ENCODE assay signal across 19 mouse cellular contexts in the genomic region with DNA sequence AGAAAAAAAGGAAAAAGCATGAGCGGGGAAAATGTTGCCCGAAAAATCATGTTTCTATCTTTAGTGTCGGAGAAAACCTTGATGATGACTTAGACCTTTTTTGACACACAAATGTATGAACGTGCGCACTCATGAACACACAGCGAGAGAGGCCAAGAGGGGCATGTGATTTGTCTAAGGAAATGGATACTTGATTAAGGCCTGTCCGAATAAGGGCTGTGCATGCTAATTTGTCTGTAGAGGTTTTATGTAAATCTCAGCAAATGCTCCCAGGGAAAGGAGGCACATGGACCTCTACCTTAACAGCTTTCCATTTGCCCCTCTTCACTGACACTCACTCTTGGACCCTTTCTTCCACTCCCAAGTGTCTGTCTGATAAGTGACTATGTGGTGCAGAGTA.
DNase-seq lines count a peak whose midpoint lies in the region; ATAC-seq lines count a peak whose summit lies in the region.
"Had no signal": no experiment of that assay in that cellular context is flagged by ENCODE, and none has a peak within 500 bp of the region (broad histone marks: within the 10 kb centered on the region; RNA-seq: fewer than 3 reads in every experiment).

No protein-coding gene starts in this region.

- DNase-seq in heart, embryonic 10.5 days (ENCODE audit: low spot score) = peak; percentile 22
- no peak for DNase-seq in heart, postnatal 4 days
- no peak for DNase-seq in ovary, postnatal 14 days (ENCODE audit: low spot score)
- DNase-seq: adrenal gland, postnatal 14 days; cerebellum, adult 2 months; gastrocnemius, adult 2 months; lung, embryonic 14.5 days; lung, postnatal 4 days; right cerebral cortex, adult 18-20 months had no signal

- peaks cover 4% of the 10 kb centered on the region; the same call in 1 of the 2 replicates for H3K9me3 ChIP-seq in heart, embryonic 10.5 days
- 0 out of 2 replicates have a peak, but pooled peaks cover 5% of the 10 kb centered on the region for H3K9me3 ChIP-seq in forebrain, embryonic 13.5 days (replicated peaks)
- H3K9me3 ChIP-seq in hindbrain, embryonic 13.5 days = no peaks in the 10 kb centered on the region
- H3K9me3 ChIP-seq in midbrain, embryonic 15.5 days = no peaks in the 10 kb centered on the region
- H3K9me3 ChIP-seq in kidney, embryonic 16.5 days (ENCODE audit: low read length) = no peaks in the 10 kb centered on the region; the same call in 1 of the 2 replicates
- H3K9me3 ChIP-seq: heart, embryonic 15.5 days; liver, embryonic 12.5 days had no signal

- H3K9ac ChIP-seq in forebrain, embryonic 13.5 days = no peak overlapping the region
- H3K9ac ChIP-seq in hindbrain, embryonic 13.5 days = no peak overlapping the region
- H3K9ac ChIP-seq in midbrain, embryonic 15.5 days = no peak overlapping the region
- no peak overlapping the region for H3K9ac ChIP-seq in kidney, embryonic 16.5 days (replicated peaks; ENCODE audit: low read length)
- H3K9ac ChIP-seq: heart, embryonic 15.5 days; liver, embryonic 12.5 days; lung, embryonic 14.5 days had no signal

- no peak overlapping the region for H3K4me3 ChIP-seq in heart, embryonic 10.5 days
- H3K4me3 ChIP-seq in forebrain, embryonic 13.5 days = no peak overlapping the region
- no peak overlapping the region for H3K4me3 ChIP-seq in hindbrain, embryonic 13.5 days
- H3K4me3 ChIP-seq in midbrain, embryonic 15.5 days = no peak overlapping the region
- H3K4me3 ChIP-seq in kidney, embryonic 16.5 days (ENCODE audit: low read length) = no peak overlapping the region
- H3K4me3 ChIP-seq: gastrocnemius, adult 2 months; heart, embryonic 15.5 days; liver, embryonic 12.5 days had no signal

- ATAC-seq in forebrain, embryonic 13.5 days = no peak
- ATAC-seq in hindbrain, embryonic 13.5 days (ENCODE audit: low FRiP score) = no peak
- ATAC-seq in midbrain, embryonic 15.5 days (replicated peaks) = no peak
- no peak for ATAC-seq in kidney, embryonic 16.5 days (ENCODE audit: low FRiP score, low TSS enrichment)
- ATAC-seq: activated CD4-positive, CD25-positive, alpha-beta regulatory T cell, adult 4 months; liver, embryonic 12.5 days; Patski had no signal

- peaks cover 38% of the 10 kb centered on the region for H3K27me3 ChIP-seq in heart, embryonic 10.5 days (ENCODE audit: insufficient read depth, poor library complexity, severe bottlenecking)
- H3K27me3 ChIP-seq in forebrain, embryonic 13.5 days = no peaks in the 10 kb centered on the region
- no peaks in the 10 kb centered on the region for H3K27me3 ChIP-seq in hindbrain, embryonic 13.5 days
- H3K27me3 ChIP-seq in midbrain, embryonic 15.5 days (replicated peaks) = no peaks in the 10 kb centered on the region
- no peaks in the 10 kb centered on the region for H3K27me3 ChIP-seq in kidney, embryonic 16.5 days (ENCODE audit: insufficient read depth, low read length)
- H3K27me3 ChIP-seq: liver, embryonic 12.5 days; Patski had no signal

- WGBS in heart, embryonic 10.5 days = 79% methylated on average over 7 of the region's 7 CpGs
- WGBS in forebrain, embryonic 13.5 days = 56% methylated on average over 7 of the region's 7 CpGs
- 43% methylated on average over 7 of the region's 7 CpGs for WGBS in hindbrain, embryonic 13.5 days
- 41% methylated on average over 7 of the region's 7 CpGs for WGBS in midbrain, embryonic 15.5 days
- 87% methylated on average over 7 of the region's 7 CpGs for WGBS in kidney, embryonic 16.5 days

- H3K4me2 ChIP-seq in forebrain, embryonic 13.5 days = no peak overlapping the region
- H3K4me2 ChIP-seq in hindbrain, embryonic 13.5 days = no peak overlapping the region
- H3K4me2 ChIP-seq in midbrain, embryonic 15.5 days = no peak overlapping the region
- no peak overlapping the region for H3K4me2 ChIP-seq in kidney, embryonic 16.5 days (replicated peaks; ENCODE audit: low read depth, low read length)
- H3K4me2 ChIP-seq: heart, embryonic 15.5 days; liver, embryonic 12.5 days; lung, embryonic 14.5 days had no signal

- H3K27ac ChIP-seq in heart, embryonic 10.5 days = no peak overlapping the region
- peak overlapping the region; percentile 82 for H3K27ac ChIP-seq in forebrain, embryonic 13.5 days
- H3K27ac ChIP-seq in hindbrain, embryonic 13.5 days = peak overlapping the region; percentile 79
- peak overlapping the region; percentile 76 for H3K27ac ChIP-seq in midbrain, embryonic 15.5 days
- no peak overlapping the region for H3K27ac ChIP-seq in kidney, embryonic 16.5 days (ENCODE audit: low read length)
- H3K27ac ChIP-seq: gastrocnemius, adult 2 months; heart, embryonic 15.5 days; kidney, postnatal 0 days; liver, embryonic 12.5 days; stomach, postnatal 0 days had no signal

- H3K4me1 ChIP-seq in heart, embryonic 10.5 days = no peaks in the 10 kb centered on the region
- peaks cover 48% of the 10 kb centered on the region for H3K4me1 ChIP-seq in forebrain, embryonic 13.5 days
- peaks cover 47% of the 10 kb centered on the region for H3K4me1 ChIP-seq in hindbrain, embryonic 13.5 days (replicated peaks)
- H3K4me1 ChIP-seq in midbrain, embryonic 15.5 days = peaks cover 26% of the 10 kb centered on the region
- H3K4me1 ChIP-seq in kidney, embryonic 16.5 days (ENCODE audit: insufficient read depth, low read length) = no peaks in the 10 kb centered on the region
- H3K4me1 ChIP-seq: heart, embryonic 15.5 days; liver, embryonic 12.5 days had no signal

- no peaks in the 10 kb centered on the region for H3K36me3 ChIP-seq in heart, embryonic 10.5 days
- H3K36me3 ChIP-seq in forebrain, embryonic 13.5 days (ENCODE audit: poor library complexity, severe bottlenecking) = no peaks in the 10 kb centered on the region
- H3K36me3 ChIP-seq in hindbrain, embryonic 13.5 days = no peaks in the 10 kb centered on the region
- no peaks in the 10 kb centered on the region for H3K36me3 ChIP-seq in midbrain, embryonic 15.5 days (replicated peaks)
- no peaks in the 10 kb centered on the region for H3K36me3 ChIP-seq in kidney, embryonic 16.5 days (ENCODE audit: insufficient read depth, low read length)
- H3K36me3 ChIP-seq: heart, embryonic 15.5 days; liver, embryonic 12.5 days had no signal

Comparison
In these comparisons a context has a peak if more than half of its experiments do, and no peak if none do; other contexts are left out.
1. H3K27ac ChIP-seq: peak in forebrain, embryonic 13.5 days (single experiment), hindbrain, embryonic 13.5 days (single experiment) and midbrain, embryonic 15.5 days (single experiment); none in heart, embryonic 10.5 days (single experiment) and kidney, embryonic 16.5 days (single experiment).